Comparison of ENCODE assay signal across 17 mouse cellular contexts in genomic region chr1:55749770-55750169, GRCm38 (mm10).
"Had no signal": no experiment of that assay in that cellular context is flagged by ENCODE, and none has a peak within 500 bp of the region (broad histone marks: within the 10 kb centered on the region; RNA-seq: fewer than 3 reads in every experiment).

No protein-coding gene starts in this region.

- H3K4me3 ChIP-seq: midbrain, embryonic 10.5 days; myocyte; neural tube, embryonic 13.5 days; neural tube, embryonic 15.5 days had no signal

- H3K9ac ChIP-seq: liver, embryonic 14.5 days; lung, embryonic 14.5 days; neural tube, embryonic 13.5 days; neural tube, embryonic 15.5 days had no signal

- H3K4me2 ChIP-seq: lung, embryonic 14.5 days; neural tube, embryonic 13.5 days; neural tube, embryonic 15.5 days had no signal

- H3K9me3 ChIP-seq: midbrain, embryonic 10.5 days; neural tube, embryonic 13.5 days; neural tube, embryonic 15.5 days had no signal

- H3K27ac ChIP-seq: liver, embryonic 14.5 days; midbrain, embryonic 10.5 days; neural tube, embryonic 13.5 days; neural tube, embryonic 15.5 days had no signal

- H3K36me3 ChIP-seq: midbrain, embryonic 10.5 days; neural tube, embryonic 13.5 days; neural tube, embryonic 15.5 days had no signal

- DNase-seq: lung, adult 18-20 months; lung, embryonic 14.5 days; lung, postnatal 10 days; lung, postnatal 4 days; retina, postnatal 1 day; right cerebral cortex, adult 18-20 months; right cerebral cortex, postnatal 25 days; right cerebral cortex, postnatal 4 days; spleen, adult 18-20 months; thymus, adult 18-20 months; thymus, postnatal 14 days; thymus, postnatal 36 days had no signal

- H3K27me3 ChIP-seq: neural tube, embryonic 13.5 days; neural tube, embryonic 15.5 days had no signal

- H3K4me1 ChIP-seq: midbrain, embryonic 10.5 days; neural tube, embryonic 13.5 days; neural tube, embryonic 15.5 days had no signal
